Mouse (Mus musculus) myocyte (in vitro differentiated cells): ENCODE data around the gene Anks1b.

Experiments
- CEBPB ChIP-seq: IDR thresholded peaks from 2 replicates; pipeline ENCODE4 v1.6.1; 2011; ENCODE audit warnings: mild to moderate bottlenecking, moderate library complexity; ENCODE audit not compliant: poor library complexity, insufficient read depth, severe bottlenecking
- E2F4 ChIP-seq: IDR thresholded peaks from one replicate; pipeline ENCODE4 v1.6.1; 2011; ENCODE audit warnings: mild to moderate bottlenecking, control low read depth, moderate library complexity; ENCODE audit not compliant: insufficient read depth
- POLR2A ChIP-seq: IDR thresholded peaks from one replicate; pipeline ENCODE4 v1.6.1; 2011; ENCODE audit warnings: low read depth, mild to moderate bottlenecking, control low read depth, moderate library complexity; ENCODE audit not compliant: insufficient read length
- POLR2AphosphoS2 ChIP-seq: IDR thresholded peaks from one replicate; pipeline ENCODE4 v1.6.1; 2011; ENCODE audit warnings: low read depth, control low read depth; ENCODE audit not compliant: insufficient read length
- REST ChIP-seq: IDR thresholded peaks from one replicate; pipeline ENCODE4 v1.6.1; 2011; ENCODE audit warnings: mild to moderate bottlenecking, control low read depth, moderate library complexity; ENCODE audit not compliant: insufficient read depth, insufficient read length
- TCF3 ChIP-seq: IDR thresholded peaks from one replicate; pipeline ENCODE4 v1.6.1; 2011; ENCODE audit warnings: low read depth, control low read depth; ENCODE audit not compliant: insufficient read length
- USF1 ChIP-seq: IDR thresholded peaks from one replicate; pipeline ENCODE4 v1.6.1; 2011; ENCODE audit warnings: low read depth, mild to moderate bottlenecking, control low read depth, moderate library complexity

- TF ChIP-seq E2F4, result no peak
- no peak for TF ChIP-seq USF1
- no peak for TF ChIP-seq POLR2A
- no peak for TF ChIP-seq TCF3
- no peak for TF ChIP-seq REST
- TF ChIP-seq POLR2AphosphoS2, result no peak
- no peak for TF ChIP-seq CEBPB
Measured at GRCm38 (mm10) chr10:89872501-89873145, 686 bp upstream of the Anks1b start.
